Mouse (Mus musculus): ENCODE data around the gene Slc4a11.

- TF ChIP-seq POLR2A (IDR thresholded peaks at IDR 0.05; ENCODE audit: low read depth, low read length) (no peak), CTCF (IDR thresholded peaks at IDR 0.05; ENCODE audit: borderline replicate concordance, insufficient read depth, low read length) (no peak)
Observed at GRCm38 (mm10) chr2:130689011-130689410, 8.3 kb downstream of the Slc4a11 start.

Measured in embryonic fibroblast, embryonic 13.5 days (primary cell).